Mouse (Mus musculus) embryonic facial prominence, embryonic 14.5 days (tissue): ENCODE measurements around the gene Grk3. TPM values are rescaled to one million over a fixed set of nuclear protein-coding genes. Genes with fewer than 3 reads are reported as not detected.

Source experiments
- ATAC-seq: fragments of 200-750 bp; cut with Nextera tagmentation; 2 replicates; pipeline ENCODE4 v1.8.0; 2017; ENCODE audit warnings: low read depth, moderate number of reproducible peaks, moderate TSS enrichment
- DNase-seq: peaks from one replicate; pipeline ENCODE4 v3.0.0-alpha.2; 2015; ENCODE audit warnings: low spot score
- H3K27ac ChIP-seq: fragments of 300-500 bp; sonication (generic); replicated peaks from 2 replicates; pipeline ENCODE4 v1.5.1; 2014; ENCODE audit warnings: low read depth, mild to moderate bottlenecking, low read length, moderate library complexity
- H3K27me3 ChIP-seq: fragments of 300-500 bp; sonication (generic); replicated peaks from 2 replicates; pipeline ENCODE4 v1.6.1; 2014; ENCODE audit warnings: low read length; ENCODE audit not compliant: control insufficient read depth, insufficient read depth
- H3K36me3 ChIP-seq: fragments of 300-500 bp; sonication (generic); 2 replicates; pipeline ENCODE4 v1.6.1; 2014; ENCODE audit warnings: low read length, mixed read lengths; ENCODE audit not compliant: control insufficient read depth, insufficient read depth
- H3K4me1 ChIP-seq: fragments of 300-500 bp; sonication (generic); 2 replicates; pipeline ENCODE4 v1.6.1; 2014; ENCODE audit warnings: antibody characterized with exemption, low read length; ENCODE audit not compliant: control insufficient read depth, insufficient read depth
- H3K4me2 ChIP-seq: fragments of 300-500 bp; sonication (generic); 2 replicates; pipeline ENCODE4 v1.6.1; 2014; ENCODE audit warnings: low read depth, mild to moderate bottlenecking, low read length, moderate library complexity, mixed read lengths
- H3K4me3 ChIP-seq: fragments of 300-500 bp; sonication (generic); 2 replicates; pipeline ENCODE4 v1.5.1; 2014; ENCODE audit warnings: low read depth, mild to moderate bottlenecking, low read length
- H3K9ac ChIP-seq: fragments of 300-500 bp; sonication (generic); 2 replicates; pipeline ENCODE4 v1.6.1; 2014; ENCODE audit warnings: low read depth, mild to moderate bottlenecking, low read length, moderate library complexity, mixed read lengths
- H3K9me3 ChIP-seq: fragments of 300-500 bp; sonication (generic); 2 replicates; pipeline ENCODE4 v1.6.1; 2016; ENCODE audit warnings: low read length; ENCODE audit not compliant: control insufficient read depth
- WGBS: fragments of 180-500 bp; shearing (Covaris S2); extraction: QIAGEN DNeasy Blood & Tissue Kit; methylation state at CpG from one replicate; pipeline ENCODE4 v1.1.7; 2014; 5-methylcytosine and 5-hydroxymethylcytosine counted together
- polyA plus RNA-seq: library from polyadenylated mRNA; unstranded; fragments of >200 nt; fragmentation: Nextera tagmentation; extraction: Ambion mirVana; gene quantifications from 2 replicates; pipeline ENCODE4 v1.2.1, GENCODE M21; 2014

The Grk3 gene
- polyA plus RNA-seq, 1 experiment from 2014 or later = 6.6 TPM

DNA sequence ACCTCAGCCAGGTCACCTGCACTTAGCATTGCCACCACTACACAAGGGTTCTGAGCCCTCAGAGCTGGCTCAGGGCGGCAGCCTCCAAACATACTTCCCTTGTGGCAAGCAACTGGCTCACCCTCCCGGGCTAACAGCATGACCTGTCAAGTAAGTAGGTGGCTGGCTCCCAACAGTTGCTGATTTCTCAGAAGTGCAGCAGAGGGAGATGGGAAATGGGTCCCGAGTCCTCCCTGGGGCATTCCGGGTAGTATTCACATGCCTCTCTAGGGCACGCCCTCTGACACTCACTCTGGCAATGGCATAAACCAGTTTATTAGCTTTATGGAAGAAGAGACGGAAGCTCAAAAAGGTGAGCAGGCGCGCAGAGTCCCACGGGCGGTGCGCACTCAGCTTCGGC lies 74.6 kb downstream of the Grk3 start:
- Histone ChIP-seq H3K27me3 (no peaks in the 10 kb centered on the region), H3K36me3 (peaks cover 14% of the 10 kb centered on the region; the same call in 1 of the 2 replicates), H3K27ac (no peak overlapping the region), H3K9ac (no peak overlapping the region), H3K4me1 (peaks cover 6% of the 10 kb centered on the region), H3K9me3 (no peaks in the 10 kb centered on the region), H3K4me2 (no peak overlapping the region), H3K4me3 (no peak overlapping the region)
- ATAC-seq (no peak), DNase-seq (no peak)
- 91% methylated on average over 12 of the region's 12 CpGs for WGBS

DNA sequence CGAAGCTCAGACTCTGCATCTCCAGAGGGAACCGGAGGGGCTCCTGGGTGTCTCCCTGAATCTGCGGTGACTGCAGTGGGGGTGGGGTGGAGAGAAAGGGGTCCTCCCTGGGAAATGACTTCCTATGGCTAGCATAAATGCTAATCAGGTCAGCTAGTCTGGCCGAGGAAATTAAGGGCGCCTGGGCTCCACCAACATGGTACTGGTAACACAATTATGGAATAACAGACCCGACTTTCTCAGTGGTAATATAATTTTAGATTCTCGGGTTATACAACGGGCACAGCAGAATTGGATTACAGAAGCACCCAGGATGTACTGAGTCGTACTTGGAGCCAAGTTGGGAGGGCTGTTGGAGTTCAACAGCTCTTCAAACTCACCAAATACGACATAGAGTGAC lies 79.0 kb downstream of the Grk3 start:
- Histone ChIP-seq H3K27ac (no peak overlapping the region), H3K36me3 (peaks cover 20% of the 10 kb centered on the region), H3K4me3 (no peak overlapping the region), H3K9ac (no peak overlapping the region), H3K4me1 (peaks cover 4% of the 10 kb centered on the region; the same call in 1 of the 2 replicates), H3K27me3 (no peaks in the 10 kb centered on the region), H3K4me2 (no peak overlapping the region), H3K9me3 (no peaks in the 10 kb centered on the region)
- DNase-seq (no peak), ATAC-seq (no peak)
- 69% methylated on average over 10 of the region's 10 CpGs for WGBS

DNA sequence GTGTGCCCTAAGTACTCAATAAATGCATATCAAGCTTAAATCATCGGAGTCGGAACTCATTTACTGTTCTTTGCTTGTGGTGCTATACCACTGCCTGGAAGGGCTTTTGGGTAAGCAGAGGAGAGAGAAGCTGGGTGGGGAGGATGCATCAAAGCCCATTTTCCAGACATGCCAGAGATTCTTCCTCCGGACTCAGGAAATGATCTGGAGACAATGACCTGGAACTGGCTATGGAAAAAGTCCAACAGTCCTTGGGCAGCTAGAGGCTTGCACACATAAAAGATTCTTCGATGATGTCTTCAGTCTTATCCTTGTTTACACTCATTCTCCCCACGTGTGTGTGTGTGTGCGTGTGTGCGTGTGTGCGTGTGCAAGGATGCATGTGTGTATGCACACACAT lies 80.2 kb downstream of the Grk3 start:
- H3K9ac ChIP-seq = no peak overlapping the region
- no peak overlapping the region for H3K4me3 ChIP-seq
- no peak overlapping the region for H3K4me2 ChIP-seq
- peaks cover 16% of the 10 kb centered on the region; the same call in 1 of the 2 replicates for H3K36me3 ChIP-seq
- no peak for ATAC-seq
- no peak overlapping the region for H3K27ac ChIP-seq
- no peak for DNase-seq
- no peaks in the 10 kb centered on the region for H3K9me3 ChIP-seq
- H3K4me1 ChIP-seq = peaks cover 4% of the 10 kb centered on the region; the same call in 1 of the 2 replicates
- no peaks in the 10 kb centered on the region for H3K27me3 ChIP-seq
- WGBS = 87% methylated on average over 8 of the region's 8 CpGs

DNA sequence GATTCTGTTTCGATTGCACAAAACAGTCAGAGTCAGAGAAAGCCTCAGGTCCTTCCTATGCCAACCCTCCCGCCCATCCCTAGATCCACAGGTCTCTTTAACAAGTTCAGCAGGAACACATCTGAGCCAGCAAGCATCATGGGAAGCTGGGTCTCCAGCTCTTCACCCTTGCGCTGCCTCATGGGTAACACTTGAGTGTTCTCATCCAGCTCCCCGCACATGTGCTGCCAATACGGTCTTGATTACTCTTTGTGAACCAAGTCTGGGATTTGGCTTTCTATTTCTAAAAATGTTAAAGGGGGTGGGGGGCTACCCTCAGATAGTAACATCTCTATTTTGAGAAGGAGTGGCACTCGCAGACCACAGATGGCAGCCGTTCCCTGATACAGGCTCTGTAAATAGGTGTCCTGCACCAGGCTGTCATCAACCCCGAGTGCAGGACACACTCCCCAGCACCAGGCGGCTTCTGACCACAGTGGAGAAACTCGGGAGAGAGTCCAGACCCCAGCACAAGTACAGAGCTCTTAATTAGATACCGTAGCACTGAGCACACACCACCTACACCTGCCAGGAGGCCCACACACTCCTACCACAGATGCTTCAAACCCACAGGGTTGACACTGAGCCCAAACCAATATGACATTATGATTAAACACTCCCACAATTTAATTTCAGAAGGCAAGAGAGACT lies 82.6 kb downstream of the Grk3 start:
- peak; percentile 60 for ATAC-seq
- 61% methylated on average over 11 of the region's 11 CpGs for WGBS
- H3K36me3 ChIP-seq = peaks cover 20% of the 10 kb centered on the region; the same call in 1 of the 2 replicates
- peaks cover 4% of the 10 kb centered on the region; the same call in 1 of the 2 replicates for H3K4me1 ChIP-seq
- peak; percentile 56 for DNase-seq
- no peak overlapping the region for H3K9ac ChIP-seq
- H3K27me3 ChIP-seq = no peaks in the 10 kb centered on the region
- no peaks in the 10 kb centered on the region for H3K9me3 ChIP-seq
- H3K4me2 ChIP-seq = no peak overlapping the region
- no peak overlapping the region for H3K27ac ChIP-seq
- H3K4me3 ChIP-seq = no peak overlapping the region

DNA sequence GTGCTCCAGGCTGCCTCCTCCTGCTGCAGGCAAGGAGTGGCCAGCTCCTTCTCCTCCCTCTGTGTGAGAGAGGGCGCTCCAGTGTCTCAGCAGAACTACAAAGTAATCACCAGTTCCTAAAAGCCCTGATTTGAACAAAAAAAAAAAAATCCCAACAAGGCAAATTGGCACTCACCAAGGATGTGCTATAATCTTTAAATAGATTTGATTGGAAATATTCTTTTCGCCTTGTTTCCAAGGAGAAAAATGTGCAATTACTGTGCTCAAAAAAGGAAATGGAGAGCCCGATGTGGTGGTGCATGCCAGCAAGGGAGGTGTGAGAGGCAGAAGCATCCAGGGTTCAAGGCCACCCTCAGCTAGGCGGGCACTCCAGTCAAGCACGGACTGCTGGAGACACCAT lies 83.7 kb downstream of the Grk3 start:
- DNase-seq = no peak
- Histone ChIP-seq H3K4me3 (no peak overlapping the region), H3K27me3 (no peaks in the 10 kb centered on the region), H3K27ac (no peak overlapping the region), H3K4me1 (peaks cover 4% of the 10 kb centered on the region; the same call in 1 of the 2 replicates), H3K9ac (no peak overlapping the region), H3K9me3 (no peaks in the 10 kb centered on the region), H3K4me2 (no peak overlapping the region), H3K36me3 (peaks cover 24% of the 10 kb centered on the region; the same call in 1 of the 2 replicates)
- WGBS = 78% methylated on average over 5 of the region's 5 CpGs
- ATAC-seq = no peak

DNA sequence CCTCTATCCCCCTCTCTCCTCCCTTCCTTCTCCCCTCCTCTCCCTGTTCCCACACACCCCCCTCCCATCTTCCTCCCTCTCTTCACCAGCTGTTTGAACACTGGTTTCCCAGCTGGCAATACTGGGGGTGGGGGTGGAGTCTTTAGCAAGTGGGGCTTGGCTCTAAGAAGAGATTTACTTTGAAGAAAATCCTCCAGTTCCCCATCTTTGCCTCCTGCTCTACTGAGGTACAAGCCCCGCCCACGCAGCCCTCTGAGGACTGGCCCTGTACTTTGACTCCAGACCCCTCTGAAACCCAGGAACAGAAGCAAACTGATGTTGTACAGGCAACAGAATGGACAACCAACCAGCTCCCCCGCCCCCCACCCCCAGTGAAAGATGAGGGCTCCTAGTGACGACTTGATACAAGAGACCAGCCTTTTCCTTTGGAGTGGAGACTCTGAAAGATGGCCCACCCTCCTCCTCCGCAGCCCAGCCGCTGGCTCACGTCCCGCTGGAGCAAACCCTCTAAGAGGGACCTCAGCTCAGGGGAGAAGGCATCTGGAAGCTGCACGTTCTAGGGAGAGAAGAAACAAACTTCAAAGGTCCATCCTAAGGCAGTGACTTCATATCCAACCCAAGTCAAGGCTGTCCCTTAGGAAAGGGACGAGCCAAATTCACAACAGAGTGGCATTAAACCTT lies 87.2 kb downstream of the Grk3 start:
- 0 out of 2 replicates have a peak, but pooled peaks cover 16% of the 10 kb centered on the region for H3K36me3 ChIP-seq
- DNase-seq (peak; percentile 42), ATAC-seq (no peak)
- peaks cover 4% of the 10 kb centered on the region; the same call in 1 of the 2 replicates for H3K4me1 ChIP-seq
- H3K27ac ChIP-seq = no peak overlapping the region
- H3K4me2 ChIP-seq = no peak overlapping the region
- no peak overlapping the region for H3K9ac ChIP-seq
- H3K4me3 ChIP-seq = no peak overlapping the region
- no peaks in the 10 kb centered on the region for H3K9me3 ChIP-seq
- 41% methylated on average over 10 of the region's 10 CpGs for WGBS
- no peaks in the 10 kb centered on the region for H3K27me3 ChIP-seq

DNA sequence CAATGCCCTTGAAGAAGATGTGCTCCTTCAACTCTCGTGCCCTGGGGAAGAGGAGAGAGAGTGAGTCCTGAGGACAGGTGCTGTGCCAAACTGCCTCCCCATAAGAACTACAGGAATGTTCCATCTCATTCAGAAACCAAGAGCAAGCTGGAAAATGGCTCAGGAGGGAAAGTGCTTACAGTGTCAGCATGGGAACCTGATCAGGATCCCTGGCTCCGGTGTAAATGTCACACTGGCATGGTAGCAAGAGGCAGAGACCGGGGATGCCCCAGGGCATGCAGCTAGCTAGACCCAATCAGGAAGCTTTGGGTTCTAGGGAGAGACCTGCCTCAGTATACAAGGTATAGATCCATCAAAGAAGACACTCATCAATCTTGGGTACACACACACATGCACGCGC lies 90.2 kb downstream of the Grk3 start:
- H3K4me1 ChIP-seq = no peaks in the 10 kb centered on the region
- H3K27ac ChIP-seq = no peak overlapping the region
- DNase-seq (no peak), ATAC-seq (no peak)
- 0 out of 2 replicates have a peak, but pooled peaks cover 20% of the 10 kb centered on the region for H3K36me3 ChIP-seq
- no peak overlapping the region for H3K4me3 ChIP-seq
- H3K27me3 ChIP-seq = no peaks in the 10 kb centered on the region
- H3K4me2 ChIP-seq = no peak overlapping the region
- H3K9ac ChIP-seq = no peak overlapping the region
- 87% methylated on average over 5 of the region's 5 CpGs for WGBS
- no peaks in the 10 kb centered on the region for H3K9me3 ChIP-seq

DNA sequence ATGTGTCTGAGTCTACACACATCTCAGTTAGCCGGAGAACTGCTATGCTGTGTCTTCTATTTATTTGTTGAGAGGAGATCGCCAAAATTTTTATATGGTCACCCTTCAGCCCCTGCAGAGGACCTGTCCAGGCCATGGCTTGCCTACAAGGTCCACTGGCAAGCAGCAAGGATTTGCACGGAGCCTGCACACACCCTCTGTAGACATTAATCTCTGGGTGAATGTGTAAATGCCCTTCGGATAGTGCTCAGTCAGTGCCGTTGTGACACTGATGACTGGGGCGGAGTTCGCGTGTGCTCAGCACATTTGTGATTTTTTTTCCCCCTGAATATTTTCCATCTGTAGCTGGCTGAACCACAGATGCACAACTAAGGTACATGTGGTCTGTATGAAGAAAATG lies 90.8 kb downstream of the Grk3 start:
- WGBS = 84% methylated on average over 8 of the region's 8 CpGs
- no peak for ATAC-seq

More for the DNA sequence above, 90.8 kb downstream of the Grk3 start:
- Histone ChIP-seq H3K9ac (no peak overlapping the region), H3K27me3 (no peaks in the 10 kb centered on the region), H3K4me1 (no peaks in the 10 kb centered on the region), H3K36me3 (peaks cover 22% of the 10 kb centered on the region; the same call in 1 of the 2 replicates), H3K9me3 (no peaks in the 10 kb centered on the region), H3K4me3 (no peak overlapping the region), H3K4me2 (no peak overlapping the region), H3K27ac (no peak overlapping the region)
- DNase-seq = no peak
